Comparison of ENCODE assay signal across 7 mouse cellular contexts in the genomic region with DNA sequence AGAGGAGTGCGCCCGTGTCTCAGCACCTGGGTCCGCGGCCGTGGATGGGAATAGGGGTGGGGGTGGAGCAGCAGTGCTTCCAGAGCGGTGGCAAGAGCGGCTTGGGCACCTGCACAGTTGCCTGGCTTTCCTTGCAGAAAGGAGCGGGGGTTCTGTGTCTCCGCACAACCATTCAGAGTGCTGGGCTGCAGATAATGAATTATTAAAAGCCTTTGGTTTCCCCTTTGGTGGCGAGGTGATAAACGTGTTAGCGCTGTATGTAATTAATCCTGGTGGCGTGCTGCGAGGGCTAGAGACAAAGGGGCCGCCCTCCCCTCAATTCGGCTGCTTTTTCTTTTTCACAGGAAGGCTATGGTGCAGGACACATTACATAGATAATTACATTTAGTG. TPM values are rescaled to one million over a fixed set of nuclear protein-coding genes. Genes with fewer than 3 reads are reported as not detected.
DNase-seq lines count a peak whose midpoint lies in the region; ATAC-seq and TF ChIP-seq lines count a peak whose summit lies in the region.

No protein-coding gene starts in this region.

- no peaks in the 10 kb centered on the region for H3K9me3 ChIP-seq in embryonic facial prominence, embryonic 12.5 days
- no peaks in the 10 kb centered on the region for H3K9me3 ChIP-seq in intestine, embryonic 15.5 days
- H3K9me3 ChIP-seq in neural tube, embryonic 13.5 days = no peaks in the 10 kb centered on the region

- H3K36me3 ChIP-seq in liver, adult 2 months (ENCODE audit: control insufficient read depth, insufficient read depth, low read length) = no peaks in the 10 kb centered on the region
- no peaks in the 10 kb centered on the region for H3K36me3 ChIP-seq in embryonic facial prominence, embryonic 12.5 days
- no peaks in the 10 kb centered on the region for H3K36me3 ChIP-seq in intestine, embryonic 15.5 days
- no peaks in the 10 kb centered on the region for H3K36me3 ChIP-seq in neural tube, embryonic 13.5 days

- DNase-seq in liver, adult 2 months (ENCODE audit: extremely low read depth, low read depth, low spot score) = no peak
- DNase-seq in liver = no peak
- no peak for DNase-seq in ovary, postnatal 36 days (ENCODE audit: low spot score)
- DNase-seq in adrenal gland, postnatal 10 days = no peak

- no peak for TF ChIP-seq POLR2A in liver, adult 2 months (IDR thresholded peaks at IDR 0.05; ENCODE audit: extremely low read depth, insufficient read depth, low read length)

- no peak for TF ChIP-seq CTCF in liver, adult 2 months (IDR thresholded peaks at IDR 0.05; ENCODE audit: low read depth, low read length)

- H3K27ac ChIP-seq in liver, adult 2 months (replicated peaks; ENCODE audit: insufficient read depth, low read depth, low read length) = no peak overlapping the region
- peak overlapping the region; percentile 68 for H3K27ac ChIP-seq in embryonic facial prominence, embryonic 12.5 days
- H3K27ac ChIP-seq in intestine, embryonic 15.5 days = peak overlapping the region; percentile 58; the same call in 1 of the 2 replicates
- peak overlapping the region; percentile 99 for H3K27ac ChIP-seq in neural tube, embryonic 13.5 days (replicated peaks)

- 0 out of 2 replicates have a peak, but pooled peaks cover 2% of the 10 kb centered on the region for H3K79me2 ChIP-seq in liver, adult 2 months (ENCODE audit: control insufficient read depth, insufficient read depth, low read length)

- H3K27me3 ChIP-seq in liver, adult 2 months (ENCODE audit: control insufficient read depth, insufficient read depth, low read length) = 0 out of 2 replicates have a peak, but pooled peaks cover 3% of the 10 kb centered on the region
- peaks cover 30% of the 10 kb centered on the region for H3K27me3 ChIP-seq in embryonic facial prominence, embryonic 12.5 days
- H3K27me3 ChIP-seq in intestine, embryonic 15.5 days (replicated peaks) = peaks cover 5% of the 10 kb centered on the region
- H3K27me3 ChIP-seq in neural tube, embryonic 13.5 days = no peaks in the 10 kb centered on the region

- 29% methylated on average over 16 of the region's 16 CpGs for WGBS in liver, adult 2 months
- WGBS in embryonic facial prominence, embryonic 12.5 days = under 1% methylated on average over 16 of the region's 16 CpGs
- 16% methylated on average over 16 of the region's 16 CpGs for WGBS in intestine, embryonic 15.5 days
- under 1% methylated on average over 16 of the region's 16 CpGs for WGBS in neural tube, embryonic 13.5 days

- no peak overlapping the region for H3K9ac ChIP-seq in liver, adult 2 months (ENCODE audit: low read depth, low read length)
- peak overlapping the region; percentile 46; the same call in 1 of the 2 replicates for H3K9ac ChIP-seq in embryonic facial prominence, embryonic 12.5 days
- H3K9ac ChIP-seq in intestine, embryonic 15.5 days = peak overlapping the region; percentile 38
- H3K9ac ChIP-seq in neural tube, embryonic 13.5 days = peak overlapping the region; percentile 89

- H3K4me1 ChIP-seq in liver, adult 2 months (ENCODE audit: control insufficient read depth, insufficient read depth, low read length) = peaks cover 6% of the 10 kb centered on the region; the same call in 1 of the 2 replicates
- peaks cover 21% of the 10 kb centered on the region; the same call in 1 of the 2 replicates for H3K4me1 ChIP-seq in embryonic facial prominence, embryonic 12.5 days
- H3K4me1 ChIP-seq in intestine, embryonic 15.5 days (replicated peaks) = peaks cover 28% of the 10 kb centered on the region
- H3K4me1 ChIP-seq in neural tube, embryonic 13.5 days (replicated peaks) = peaks cover 74% of the 10 kb centered on the region

- ATAC-seq in embryonic facial prominence, embryonic 12.5 days (ENCODE audit: insufficient number of reproducible peaks, insufficient read depth, low FRiP score, low TSS enrichment) = peak; percentile 10; the same call in 1 of the 2 replicates
- peak; percentile 24 for ATAC-seq in intestine, embryonic 15.5 days
- ATAC-seq in neural tube, embryonic 13.5 days (ENCODE audit: low read depth) = peak; percentile 75

- H3K4me3 ChIP-seq in liver, adult 2 months (ENCODE audit: insufficient read depth, low read depth, low read length) = peak overlapping the region; percentile 42; the same call in 1 of the 2 replicates
- peak overlapping the region; percentile 41 for H3K4me3 ChIP-seq in embryonic facial prominence, embryonic 12.5 days
- peak overlapping the region; percentile 42 for H3K4me3 ChIP-seq in intestine, embryonic 15.5 days (replicated peaks)
- H3K4me3 ChIP-seq in neural tube, embryonic 13.5 days = peak overlapping the region; percentile 55

- peak overlapping the region; percentile 69 for H3K4me2 ChIP-seq in embryonic facial prominence, embryonic 12.5 days (replicated peaks)
- peak overlapping the region; percentile 92 for H3K4me2 ChIP-seq in intestine, embryonic 15.5 days (replicated peaks)
- H3K4me2 ChIP-seq in neural tube, embryonic 13.5 days = peak overlapping the region; percentile 77

RNA-seq across cellular contexts. Expression of a gene that starts 18.7 kb away (rescaled TPM):
- total RNA-seq in liver, adult 2 months (2014; rRNA removed) = 20.5 and 22.8 TPM in 2 replicates
- 29.0 and 37.2 TPM in 2 replicates for polyA plus RNA-seq in liver, adult 2 months (2012; rRNA removed)
- 4.6 and 5.2 TPM in 2 replicates for polyA plus RNA-seq in embryonic facial prominence, embryonic 12.5 days (2016; fragmentation: Nextera tagmentation; extraction: Ambion mirVana)
- 13.7 and 15.3 TPM in 2 replicates for polyA plus RNA-seq in intestine, embryonic 15.5 days (2015; fragmentation: Nextera tagmentation; extraction: Ambion mirVana)
- polyA plus RNA-seq in neural tube, embryonic 13.5 days (2015; fragmentation: Nextera tagmentation; extraction: Ambion mirVana) = 25.8 and 27.4 TPM in 2 replicates
- 10 to 100 TPM; 16.9 to 21.7 TPM for total RNA-seq in adrenal gland, postnatal 10 days (2021)

RNA-seq across cellular contexts. Expression of a gene that starts 51.8 kb away (rescaled TPM):
- total RNA-seq in liver, adult 2 months (2014; rRNA removed) = 43.3 and 48.6 TPM in 2 replicates
- 24.0 and 24.8 TPM in 2 replicates for polyA plus RNA-seq in liver, adult 2 months (2012; rRNA removed)
- 40.4 and 45.0 TPM in 2 replicates for polyA plus RNA-seq in embryonic facial prominence, embryonic 12.5 days (2016; fragmentation: Nextera tagmentation; extraction: Ambion mirVana)
- polyA plus RNA-seq in intestine, embryonic 15.5 days (2015; fragmentation: Nextera tagmentation; extraction: Ambion mirVana) = 46.7 and 46.9 TPM in 2 replicates
- 27.8 and 30.8 TPM in 2 replicates for polyA plus RNA-seq in neural tube, embryonic 13.5 days (2015; fragmentation: Nextera tagmentation; extraction: Ambion mirVana)
- total RNA-seq in adrenal gland, postnatal 10 days (2021) = 100 to 1,000 TPM in 1 of 2 experiments, 10 to 100 TPM in 1; 83.1 to 108 TPM

Comparison
In these comparisons a context has a peak if more than half of its experiments do, and no peak if none do; other contexts are left out.
1. ATAC-seq: peak in every context shown above with its lines; median percentile 75 in neural tube, embryonic 13.5 days; 24 in intestine, embryonic 15.5 days; 10 in embryonic facial prominence, embryonic 12.5 days.